Mouse (Mus musculus) liver, embryonic 14.5 days (tissue): ENCODE data around the gene Ddc. TPM values are rescaled to one million over a fixed set of nuclear protein-coding genes. Genes with fewer than 3 reads are reported as not detected.
A peak's percentile ranks its signal among the peaks of the same experiment; 100 is the strongest.

ENCODE experiments used
- ATAC-seq: fragments of 200-750 bp; cut with Nextera tagmentation; 2 replicates; pipeline ENCODE4 v1.8.0; 2017; ENCODE audit warnings: moderate number of reproducible peaks, mild to moderate bottlenecking, moderate library complexity; ENCODE audit not compliant: insufficient read depth
- DNase-seq, 3 experiments: peaks; one replicate each; pipeline ENCODE4 v3.0.0-alpha.2; 2012 to 2013; ENCODE audit warnings: low read depth in 3 of 3, low spot score in 3 of 3
- H3K27ac ChIP-seq: fragments of 300-500 bp; sonication (generic); 2 replicates; pipeline ENCODE4 v1.5.1; 2014; ENCODE audit warnings: moderate library complexity, mild to moderate bottlenecking, control low read depth, inconsistent platforms
- H3K27me3 ChIP-seq: fragments of 300-500 bp; sonication (generic); 2 replicates; pipeline ENCODE4 v1.6.1; 2014; ENCODE audit warnings: mild to moderate bottlenecking, low read length, moderate library complexity; ENCODE audit not compliant: control insufficient read depth, insufficient read depth
- H3K36me3 ChIP-seq: fragments of 300-500 bp; sonication (generic); replicated peaks from 2 replicates; pipeline ENCODE4 v1.6.1; 2014; ENCODE audit warnings: low read depth; ENCODE audit not compliant: control insufficient read depth, insufficient read depth
- H3K4me1 ChIP-seq, 2 experiments: fragments of 200-500 bp in 1 of 2; fragments of 300-500 bp in 1 of 2; sonication (generic) in 1 of 2; replicated peaks; 2 replicates each; pipeline ENCODE4 v1.6.1; 2012 to 2014; ENCODE audit warnings: antibody characterized with exemption in 1 of 2, inconsistent platforms in 1 of 2, low read length in 1 of 2; ENCODE audit not compliant: control insufficient read depth in 2 of 2, insufficient read depth in 2 of 2
- H3K4me2 ChIP-seq: fragments of 300-500 bp; sonication (generic); 2 replicates; pipeline ENCODE4 v1.6.1; 2014; ENCODE audit warnings: low read depth, mild to moderate bottlenecking, control low read depth, moderate library complexity
- H3K4me3 ChIP-seq, 2 experiments: fragments of 200-500 bp in 1 of 2; fragments of 300-500 bp in 1 of 2; sonication (generic) in 1 of 2; 2 replicates each; pipeline ENCODE4 v1.5.1; 2012 to 2014; ENCODE audit warnings: low read depth in 2 of 2, low read length in 2 of 2, mild to moderate bottlenecking in 2 of 2, control low read depth in 1 of 2, inconsistent platforms in 1 of 2, moderate library complexity in 1 of 2; ENCODE audit not compliant: insufficient read depth in 1 of 2
- H3K9ac ChIP-seq: fragments of 300-500 bp; sonication (generic); replicated peaks from 2 replicates; pipeline ENCODE4 v1.6.1; 2014; ENCODE audit warnings: mild to moderate bottlenecking, control low read depth, moderate library complexity
- H3K9me3 ChIP-seq: fragments of 300-500 bp; sonication (generic); 2 replicates; pipeline ENCODE4 v1.6.1; 2016; ENCODE audit warnings: low read length, mixed read lengths; ENCODE audit not compliant: control insufficient read depth
- CTCF ChIP-seq: IDR thresholded peaks from 2 replicates; pipeline ENCODE4 v1.5.1; 2016; ENCODE audit warnings: antibody characterized with exemption, low read depth, control low read depth
- EP300 ChIP-seq: IDR thresholded peaks from 2 replicates; pipeline ENCODE4 v1.6.1; 2016; ENCODE audit warnings: antibody characterized with exemption, low read depth
- WGBS: fragments of 180-500 bp; shearing (Covaris S2); extraction: QIAGEN DNeasy Blood & Tissue Kit; methylation state at CpG from one replicate; pipeline ENCODE4 v1.1.7; 2014; ENCODE audit not compliant: insufficient replicate concordance; 5-methylcytosine and 5-hydroxymethylcytosine counted together
- polyA plus RNA-seq, 2 experiments: library from polyadenylated mRNA; depleted of rRNA in 1 of 2; stranded (reverse) in 1 of 2; unstranded in 1 of 2; fragments of >200 nt; fragmentation: Nextera tagmentation in 1 of 2; extraction: Ambion mirVana in 1 of 2; gene quantifications; 2 replicates each; pipeline versions ENCODE4 v1.2.1 to v1.2.3; 2012 to 2014

The Ddc gene
- polyA plus RNA-seq, 2 experiments = 4.3 to 7.4 TPM

DNA sequence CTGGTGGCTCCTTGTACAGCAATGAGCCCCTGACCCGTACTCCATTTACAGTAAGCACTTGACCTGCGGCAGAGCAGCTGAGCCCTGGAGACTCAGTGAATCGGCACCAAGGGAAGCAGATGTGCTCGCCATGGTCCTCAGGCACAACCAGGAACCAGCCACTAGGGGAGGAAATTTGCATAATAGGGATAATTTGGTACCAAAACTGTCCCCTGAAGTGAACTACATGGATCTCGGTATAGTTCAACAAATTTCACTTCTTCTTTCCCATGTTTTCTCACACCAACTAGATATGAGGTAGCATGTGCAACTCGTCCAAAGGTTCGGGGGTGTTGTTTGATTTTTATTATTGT lies 121.1 kb downstream of the Ddc start:
- ATAC-seq = no peak
- H3K9ac ChIP-seq = no peak overlapping the region
- H3K4me3 ChIP-seq = no peak overlapping the region
- H3K27ac ChIP-seq = no peak overlapping the region
- H3K4me2 ChIP-seq = no peak overlapping the region
- 62% methylated on average over 7 of the region's 7 CpGs for WGBS
- no peaks in the 10 kb centered on the region for H3K4me1 ChIP-seq
- no peaks in the 10 kb centered on the region for H3K27me3 ChIP-seq
- no peak for TF ChIP-seq EP300
- no peak for TF ChIP-seq CTCF
- H3K9me3 ChIP-seq = no peaks in the 10 kb centered on the region
- no peak for DNase-seq
- no peaks in the 10 kb centered on the region for H3K36me3 ChIP-seq

GRCm38 (mm10) chr11:11776071-11776821 lies 121.7 kb downstream of the Ddc start:
- no peak for TF ChIP-seq EP300
- TF ChIP-seq CTCF = no peak
- no peaks in the 10 kb centered on the region for H3K9me3 ChIP-seq
- no peaks in the 10 kb centered on the region for H3K27me3 ChIP-seq
- no peaks in the 10 kb centered on the region for H3K4me1 ChIP-seq
- 59% methylated on average over 4 of the region's 4 CpGs for whole genome bisulfite sequencing
- ATAC-seq = no peak
- H3K4me2 ChIP-seq = no peak overlapping the region
- no peak overlapping the region for H3K27ac ChIP-seq
- H3K9ac ChIP-seq = no peak overlapping the region
- no peak overlapping the region for H3K4me3 ChIP-seq
- no peaks in the 10 kb centered on the region; the same call in 1 of the 2 replicates for H3K36me3 ChIP-seq
- no peak for DNase-seq

- no peak for ATAC-seq
- no peak overlapping the region; the same call in 1 of the 2 replicates for H3K9ac ChIP-seq
- 81% methylated on average over 5 of the region's 5 CpGs for WGBS
- H3K9me3 ChIP-seq = no peaks in the 10 kb centered on the region
- no peak overlapping the region for H3K4me3 ChIP-seq
- no peaks in the 10 kb centered on the region for H3K27me3 ChIP-seq
- H3K36me3 ChIP-seq = peaks cover 11% of the 10 kb centered on the region
- no peaks in the 10 kb centered on the region for H3K4me1 ChIP-seq
- no peak for DNase-seq
- no peak overlapping the region for H3K4me2 ChIP-seq
- no peak for TF ChIP-seq CTCF
- no peak overlapping the region for H3K27ac ChIP-seq
Measured at GRCm38 (mm10) chr11:11774893-11775292, 123.1 kb downstream of the Ddc start.

GRCm38 (mm10) chr11:11774384-11774783 lies 123.6 kb downstream of the Ddc start:
- no peak overlapping the region for H3K4me2 ChIP-seq
- 81% methylated on average over 4 of the region's 4 CpGs for WGBS
- no peak overlapping the region for H3K4me3 ChIP-seq
- DNase-seq = no peak
- no peaks in the 10 kb centered on the region for H3K27me3 ChIP-seq
- no peaks in the 10 kb centered on the region for H3K4me1 ChIP-seq
- H3K36me3 ChIP-seq = peaks cover 16% of the 10 kb centered on the region
- H3K9ac ChIP-seq = no peak overlapping the region
- TF ChIP-seq EP300 (no peak), CTCF (no peak)
- no peaks in the 10 kb centered on the region for H3K9me3 ChIP-seq
- peak; percentile 18; the same call in 1 of the 2 replicates for ATAC-seq
- H3K27ac ChIP-seq = no peak overlapping the region

- ATAC-seq (no peak), DNase-seq (no peak)
- Histone ChIP-seq H3K27me3 (no peaks in the 10 kb centered on the region), H3K4me2 (no peak overlapping the region), H3K4me1 (no peaks in the 10 kb centered on the region), H3K9ac (no peak overlapping the region), H3K27ac (no peak overlapping the region), H3K36me3 (peaks cover 24% of the 10 kb centered on the region), H3K9me3 (no peaks in the 10 kb centered on the region), H3K4me3 (no peak overlapping the region)
- 73% methylated on average over 4 of the region's 4 CpGs for WGBS
- no peak for TF ChIP-seq EP300
- TF ChIP-seq CTCF = no peak
Measured at GRCm38 (mm10) chr11:11772196-11772595, 125.7 kb downstream of the Ddc start.
